Mouse (Mus musculus): ENCODE measurements around the gene Casp12.

- no peak for TF ChIP-seq MAX (IDR thresholded peaks at IDR 0.05; ENCODE audit: low read depth)
- TF ChIP-seq POLR2A (IDR thresholded peaks at IDR 0.05; ENCODE audit: insufficient read length, low read depth), result no peak
Observed at GRCm38 (mm10) chr9:5412446-5413111, 67.3 kb downstream of the Casp12 start.

Measured in myocyte (in vitro differentiated cells).